Mouse (Mus musculus): Measurements from ENCODE around the gene Mum1l1. TPM values are rescaled to one million over a fixed set of nuclear protein-coding genes. Genes with fewer than 3 reads are reported as not detected.
A peak's percentile ranks its signal among the peaks of the same experiment; 100 is the strongest.

The Mum1l1 gene
- total and polyA plus RNA-seq, 3 experiments, result 0.56 to 0.92 TPM; not detected in 1

GRCm38 (mm10) chrX:139257072-139257471 lies 47.2 kb downstream of the Mum1l1 start:
- no peaks in the 10 kb centered on the region for H3K36me3 ChIP-seq (ENCODE audit: control insufficient read depth in 1 of 2, insufficient read depth in 2 of 2, low read length in 2 of 2)
- no peaks in the 10 kb centered on the region for H3K79me2 ChIP-seq (ENCODE audit: control insufficient read depth, insufficient read depth, low read length, poor library complexity)
- no peak overlapping the region for H3K9ac ChIP-seq (ENCODE audit: control insufficient read depth, low read depth, low read length, poor library complexity, severe bottlenecking)
- TF ChIP-seq ZNF384 (IDR thresholded peaks at IDR 0.05; ENCODE audit: low read depth, low read length), result peak; percentile 56
- no peak for TF ChIP-seq UBTF (IDR thresholded peaks at IDR 0.05; ENCODE audit: borderline replicate concordance, insufficient read depth, low read depth, low read length)
- no peak for DNase-seq (ENCODE audit: low read depth, low spot score)
- H3K9me3 ChIP-seq (replicated peaks; ENCODE audit: insufficient read depth, low read length), result no peaks in the 10 kb centered on the region
- no peak overlapping the region for H3K4me3 ChIP-seq (ENCODE audit: control insufficient read depth in 1 of 2, insufficient read depth in 1 of 2, low read depth in 2 of 2, low read length in 2 of 2)
- H3K27ac ChIP-seq (ENCODE audit: control insufficient read depth, low read depth, low read length), result no peak overlapping the region
- no peaks in the 10 kb centered on the region for H3K4me1 ChIP-seq (ENCODE audit: control insufficient read depth in 1 of 2, insufficient read depth in 2 of 2, low read length in 2 of 2)
- H3K27me3 ChIP-seq (ENCODE audit: control insufficient read depth in 1 of 2, insufficient read depth in 2 of 2, low read length in 2 of 2), result no peaks in the 10 kb centered on the region

DNA sequence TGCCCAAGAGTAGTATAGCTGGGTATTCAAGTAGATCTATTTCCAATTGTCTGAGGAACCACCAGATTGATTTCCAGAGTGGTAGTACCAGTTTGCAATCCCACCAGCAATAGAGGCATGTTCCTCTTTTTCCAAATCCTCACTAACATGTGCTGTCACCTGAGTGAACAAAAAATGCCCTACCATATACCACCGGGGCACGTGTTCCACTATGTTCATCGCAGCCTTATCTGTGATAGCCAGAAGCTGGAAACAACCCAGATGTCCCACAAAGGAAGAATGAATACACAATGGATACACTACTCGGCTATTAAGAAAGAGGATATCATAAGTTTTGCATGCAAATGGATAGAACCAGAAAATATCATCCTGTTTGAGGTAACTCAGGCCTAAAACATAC lies 72.1 kb downstream of the Mum1l1 start:
- DNase-seq (ENCODE audit: low read depth, low spot score), result peak; percentile 36
- no peak overlapping the region for H3K4me3 ChIP-seq (ENCODE audit: control insufficient read depth in 1 of 2, insufficient read depth in 1 of 2, low read depth in 2 of 2, low read length in 2 of 2)
- H3K27ac ChIP-seq (ENCODE audit: control insufficient read depth, low read depth, low read length), result no peak overlapping the region
- peaks cover 0 to 6% of the 10 kb centered on the region in 2 experiments; a peak in 2 of 4 replicates for H3K4me1 ChIP-seq (ENCODE audit: control insufficient read depth in 1 of 2, insufficient read depth in 2 of 2, low read length in 2 of 2)
- H3K27me3 ChIP-seq (ENCODE audit: control insufficient read depth in 1 of 2, insufficient read depth in 2 of 2, low read length in 2 of 2), result no peaks in the 10 kb centered on the region
- peaks cover 0 to 2% of the 10 kb centered on the region in 2 experiments; a peak in 1 of 4 replicates for H3K36me3 ChIP-seq (ENCODE audit: control insufficient read depth in 1 of 2, insufficient read depth in 2 of 2, low read length in 2 of 2)
- peak; percentile 41 for TF ChIP-seq TAL1 (IDR thresholded peaks at IDR 0.05; ENCODE audit: low read length)
- TF ChIP-seq USF1 (IDR thresholded peaks at IDR 0.05; ENCODE audit: low read depth, low read length), result peak; percentile 58; the same call in 1 of the 2 replicates
- TF ChIP-seq BHLHE40 (IDR thresholded peaks at IDR 0.05; ENCODE audit: borderline replicate concordance, low read depth, low read length), result peak; percentile 75; the same call in 1 of the 2 replicates
- no peak for TF ChIP-seq MEF2A (IDR thresholded peaks at IDR 0.05; ENCODE audit: extremely low read depth, insufficient replicate concordance, low read depth, low read length, poor library complexity, severe bottlenecking)
- TF ChIP-seq KAT2A (conservative IDR thresholded peaks at IDR 0.05; ENCODE audit: low read depth, low read length), result no peak
- peak; percentile 41; the same call in 1 of the 2 replicates for TF ChIP-seq MXI1 (IDR thresholded peaks at IDR 0.05; ENCODE audit: low read depth, low read length)
- no peak for TF ChIP-seq UBTF (IDR thresholded peaks at IDR 0.05; ENCODE audit: borderline replicate concordance, insufficient read depth, low read depth, low read length)
- H3K9me3 ChIP-seq (replicated peaks; ENCODE audit: insufficient read depth, low read length), result no peaks in the 10 kb centered on the region
- H3K9ac ChIP-seq (ENCODE audit: control insufficient read depth, low read depth, low read length, poor library complexity, severe bottlenecking), result no peak overlapping the region
- H3K79me2 ChIP-seq (ENCODE audit: control insufficient read depth, insufficient read depth, low read length, poor library complexity), result no peaks in the 10 kb centered on the region

Other genes starting within 250 kb of the Mum1l1 start
- gene Serpina7, start 124.8 kb upstream of the Mum1l1 start, total RNA-seq (2012; rRNA removed), result not detected in 2 replicates
- not detected for gene Serpina7, start 124.8 kb upstream of the Mum1l1 start, polyA plus RNA-seq (2012; ENCODE audit: insufficient read depth in 1 of 2, insufficient read length in 2 of 2, low read depth in 1 of 2, low replicate concordance in 2 of 2, missing spikeins in 1 of 2)
- not detected in 2 replicates for gene 4930513O06Rik, start 123.8 kb upstream of the Mum1l1 start, total RNA-seq (2012; rRNA removed)
- not detected for gene 4930513O06Rik, start 123.8 kb upstream of the Mum1l1 start, polyA plus RNA-seq (2012; ENCODE audit: insufficient read depth in 1 of 2, insufficient read length in 2 of 2, low read depth in 1 of 2, low replicate concordance in 2 of 2, missing spikeins in 1 of 2)
- gene 4933428M09Rik, start 30.8 kb upstream of the Mum1l1 start, total RNA-seq (2012; rRNA removed), result not detected in 2 replicates
- gene 4933428M09Rik, start 30.8 kb upstream of the Mum1l1 start, polyA plus RNA-seq (2012; ENCODE audit: insufficient read depth in 1 of 2, insufficient read length in 2 of 2, low read depth in 1 of 2, low replicate concordance in 2 of 2, missing spikeins in 1 of 2), result under 1 TPM in 1 of 2 experiments, not detected in 1; 0.15 TPM
- gene Trap1a, start 123.6 kb downstream of the Mum1l1 start, total RNA-seq (2012; rRNA removed), result 383 and 424 TPM in 2 replicates
- 100 to 1,000 TPM in 1 of 2 experiments, not detected in 1; 548 TPM for gene Trap1a, start 123.6 kb downstream of the Mum1l1 start, polyA plus RNA-seq (2012; ENCODE audit: insufficient read depth in 1 of 2, insufficient read length in 2 of 2, low read depth in 1 of 2, low replicate concordance in 2 of 2, missing spikeins in 1 of 2)

All from MEL (cell line).